Mouse (Mus musculus) B cell, adult (primary cell): Measurements from ENCODE around the gene Thap2. TPM values are rescaled to one million over a fixed set of nuclear protein-coding genes. Genes with fewer than 3 reads are reported as not detected.

Experiments
- total RNA-seq: library from RNA; stranded (reverse); gene quantifications from 4 replicates; pipeline ENCODE4 v1.2.4, GENCODE M21; 2023; ENCODE audit not compliant: inconsistent age

The Thap2 gene
- 3.9 to 7.6 TPM (median 6.4 TPM) in 4 replicates for total RNA-seq

DNA sequence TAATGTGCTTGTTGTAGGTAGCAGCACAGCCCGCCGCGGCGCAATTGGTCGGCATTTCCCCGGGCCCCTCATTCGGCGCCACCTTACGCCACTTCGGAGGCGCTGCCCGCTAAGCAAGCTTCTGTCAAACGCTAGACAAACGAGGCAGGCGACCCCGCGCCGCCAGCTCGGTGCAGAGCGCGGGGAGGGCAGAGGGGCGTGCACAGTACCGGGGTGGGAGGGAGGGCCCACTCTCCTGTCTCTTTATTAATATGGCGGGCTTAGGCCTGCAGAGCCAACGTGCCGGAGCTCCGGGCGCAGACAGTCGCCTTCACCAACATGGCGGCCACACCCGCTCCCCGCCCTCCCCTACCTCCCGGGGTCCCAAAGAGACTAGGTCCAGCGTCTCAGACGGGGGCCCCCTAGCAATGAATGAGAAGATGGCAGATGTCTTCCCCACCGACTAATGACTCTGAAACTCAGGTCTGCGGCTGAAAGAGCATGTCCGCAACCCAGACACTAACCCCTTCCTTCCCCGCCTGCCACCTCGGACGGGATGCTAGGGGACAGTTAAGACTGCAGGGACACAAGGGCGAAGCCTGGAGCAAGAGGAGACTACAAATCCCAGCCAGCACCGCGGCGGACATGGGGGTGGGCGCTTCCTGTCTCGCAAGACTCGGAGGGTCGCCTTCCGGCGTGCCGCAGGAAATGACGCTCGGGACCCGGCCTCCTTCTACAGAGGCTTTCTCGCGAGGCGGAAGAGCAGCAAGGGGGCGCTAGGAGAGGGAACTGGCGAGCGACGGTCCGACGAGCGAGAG is at the start of gene Thap2, which contains the start of gene Zfc3h1:
Gene Thap2 (minus strand): TSS at position 223 of the 797 bp plus-strand sequence.
Gene Zfc3h1 (plus strand): TSS at position 739 of the 797 bp plus-strand sequence.

DNA sequence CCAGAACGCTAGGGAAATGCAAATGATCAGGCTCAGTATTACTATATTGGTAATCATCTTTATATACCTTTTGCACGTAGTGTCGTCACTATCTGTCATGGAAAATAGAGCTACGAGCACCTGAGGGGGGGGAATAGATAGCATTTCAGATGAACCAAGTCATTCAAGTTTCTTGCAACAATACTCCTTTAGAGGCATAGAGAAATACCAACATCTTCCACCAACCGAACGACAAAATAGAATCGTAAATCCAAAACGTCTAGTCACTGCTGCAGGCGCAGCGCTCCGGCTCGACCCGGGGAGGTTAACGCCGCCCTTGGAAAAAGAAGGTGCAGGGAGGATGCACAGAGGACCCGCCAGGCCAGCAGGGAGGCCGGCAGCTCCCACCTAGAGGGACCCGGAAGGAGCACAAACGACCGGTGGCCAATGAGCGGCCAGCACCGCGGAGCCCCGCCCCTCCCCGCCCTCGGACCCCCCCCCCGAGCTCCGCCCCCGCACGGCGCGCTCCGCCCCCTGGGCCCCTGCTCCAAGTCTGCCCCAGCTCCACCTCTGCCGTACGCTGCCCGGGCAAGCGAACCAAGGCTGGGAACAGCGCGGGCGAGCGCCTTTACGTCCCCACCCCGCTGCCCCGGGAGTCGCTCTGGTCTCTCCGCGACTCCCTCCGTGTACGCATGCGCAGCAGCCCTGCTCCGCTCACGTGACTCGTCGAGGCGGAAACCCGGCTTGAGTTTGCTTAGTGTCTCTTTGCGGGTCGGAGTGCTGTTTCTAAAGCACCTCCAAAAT is 22.2 kb downstream of the Thap2 start, which contains the start of gene Tmem19:
Gene Tmem19 (minus strand): TSS at position 662 of the 783 bp plus-strand sequence.

Other genes with a start within 250 kb of the Thap2 start
- not detected in 4 replicates for gene Tph2, start 199.4 kb downstream of the Thap2 start, total RNA-seq
- 107 to 136 TPM (median 132 TPM) in 4 replicates for gene Tbc1d15, start 133.0 kb downstream of the Thap2 start, total RNA-seq
- 82.8 to 95.3 TPM (median 86.6 TPM) in 4 replicates for gene Rab21, start 68.8 kb downstream of the Thap2 start, total RNA-seq
- gene Tmem19, start 21.9 kb downstream of the Thap2 start, total RNA-seq, result 24.7 to 34.2 TPM (median 29.8 TPM) in 4 replicates
- gene Zfc3h1, start 516 bp upstream of the Thap2 start, total RNA-seq, result 69.7 to 76.9 TPM (median 73.3 TPM) in 4 replicates
- not detected in 4 replicates for gene A930009A15Rik, start 185.5 kb upstream of the Thap2 start, total RNA-seq
- gene Lgr5, start 203.3 kb upstream of the Thap2 start, total RNA-seq, result 0.39 to 0.96 TPM (median 0.72 TPM) in 4 replicates